Comparison of ENCODE assay signal across 1 mouse cellular context in genomic region chr11:49893806-49894205, GRCm38 (mm10).
A peak's percentile ranks its signal among the peaks of the same experiment; 100 is the strongest.
TF ChIP-seq lines count a peak whose summit lies in the region.

No protein-coding gene starts in this region.

TF ChIP-seq in MEL, 35 proteins besides CTCF, POLR2A, EP300 and RAD21:
- TF ChIP-seq MAFK (IDR thresholded peaks at IDR 0.05; ENCODE audit: borderline replicate concordance, low read depth, low read length), result peak; percentile 29; the same call in 1 of the 2 replicates
- no peak for TF ChIP-seq USF1 (IDR thresholded peaks at IDR 0.05; ENCODE audit: low read depth, low read length)
